Mouse (Mus musculus): ENCODE measurements at regions not wholly inside any gene's neighbourhood (a gene's known extent, or its start where the extent isn't known, plus 50 kb on each side); places are given as distances from the start of the nearest gene placed in this dataset.

GRCm38 (mm10) chr9:113040885-113041284 is 667.2 kb downstream of the Pdcd6ip start:
- no peak overlapping the region for H3K4me3 ChIP-seq (ENCODE audit: low read depth, low read length)
- no peaks in the 10 kb centered on the region for H3K36me3 ChIP-seq (ENCODE audit: control insufficient read depth, insufficient read depth, low read length, poor library complexity, severe bottlenecking)
- H3K9me3 ChIP-seq (replicated peaks; ENCODE audit: control insufficient read depth, insufficient read depth, low read length, poor library complexity, severe bottlenecking) = no peaks in the 10 kb centered on the region
- no peak for TF ChIP-seq CTCF (IDR thresholded peaks at IDR 0.05; ENCODE audit: low read depth, low read length)
- no peak for TF ChIP-seq EP300 (IDR thresholded peaks at IDR 0.05; ENCODE audit: insufficient read depth, low read depth, low read length)
- TF ChIP-seq POLR2A (IDR thresholded peaks at IDR 0.05; ENCODE audit: insufficient read depth, low read length) = no peak
- no peak overlapping the region for H3K27ac ChIP-seq (ENCODE audit: insufficient read depth, low read length)
- no peaks in the 10 kb centered on the region for H3K4me1 ChIP-seq (ENCODE audit: control insufficient read depth, insufficient read depth, low read length)
- no peak overlapping the region for H3K9ac ChIP-seq (ENCODE audit: low read depth, poor library complexity, severe bottlenecking)
- H3K27me3 ChIP-seq (ENCODE audit: control insufficient read depth, insufficient read depth, low read length, poor library complexity, severe bottlenecking) = no peaks in the 10 kb centered on the region

- no peak overlapping the region for H3K27ac ChIP-seq (ENCODE audit: insufficient read depth, low read length)
- H3K27me3 ChIP-seq (ENCODE audit: control insufficient read depth, insufficient read depth, low read length, poor library complexity, severe bottlenecking) = no peaks in the 10 kb centered on the region
- H3K9me3 ChIP-seq (replicated peaks; ENCODE audit: control insufficient read depth, insufficient read depth, low read length, poor library complexity, severe bottlenecking) = no peaks in the 10 kb centered on the region
- H3K4me3 ChIP-seq (ENCODE audit: low read depth, low read length) = no peak overlapping the region
- no peaks in the 10 kb centered on the region for H3K4me1 ChIP-seq (ENCODE audit: control insufficient read depth, insufficient read depth, low read length)
- no peak overlapping the region for H3K9ac ChIP-seq (ENCODE audit: low read depth, poor library complexity, severe bottlenecking)
- H3K36me3 ChIP-seq (ENCODE audit: control insufficient read depth, insufficient read depth, low read length, poor library complexity, severe bottlenecking) = no peaks in the 10 kb centered on the region
- no peak for TF ChIP-seq CTCF (IDR thresholded peaks at IDR 0.05; ENCODE audit: low read depth, low read length)
- no peak for TF ChIP-seq POLR2A (IDR thresholded peaks at IDR 0.05; ENCODE audit: insufficient read depth, low read length)
- TF ChIP-seq EP300 (IDR thresholded peaks at IDR 0.05; ENCODE audit: insufficient read depth, low read depth, low read length) = no peak
These were observed 674.1 kb downstream of the Pdcd6ip start for GRCm38 (mm10) chr9:113033996-113034395.

DNA sequence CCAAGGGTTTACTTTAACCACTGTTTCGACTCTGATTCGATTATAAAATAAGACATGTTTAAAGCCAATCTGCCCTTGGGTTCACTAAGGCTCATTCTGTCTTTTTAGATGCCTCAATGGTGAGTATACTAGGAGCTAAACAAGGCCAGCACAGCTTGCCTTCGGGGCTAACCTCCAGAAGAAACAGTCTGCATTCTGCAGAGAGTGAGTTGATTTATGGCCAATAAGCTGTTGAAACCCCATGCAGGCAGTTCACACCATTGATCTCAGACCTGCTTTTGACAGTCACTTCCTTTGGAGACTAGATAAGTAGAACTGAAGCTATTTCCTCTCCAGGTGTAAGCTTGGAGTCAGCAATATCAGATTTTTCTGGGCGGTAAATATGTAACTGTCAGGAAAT is 679.0 kb downstream of the Pdcd6ip start:
- TF ChIP-seq CTCF (IDR thresholded peaks at IDR 0.05; ENCODE audit: low read depth, low read length) (no peak), POLR2A (IDR thresholded peaks at IDR 0.05; ENCODE audit: insufficient read depth, low read length) (no peak), EP300 (IDR thresholded peaks at IDR 0.05; ENCODE audit: insufficient read depth, low read depth, low read length) (no peak)
- H3K27ac ChIP-seq (ENCODE audit: insufficient read depth, low read length) = no peak overlapping the region
- H3K9me3 ChIP-seq (replicated peaks; ENCODE audit: control insufficient read depth, insufficient read depth, low read length, poor library complexity, severe bottlenecking) = no peaks in the 10 kb centered on the region

DNA sequence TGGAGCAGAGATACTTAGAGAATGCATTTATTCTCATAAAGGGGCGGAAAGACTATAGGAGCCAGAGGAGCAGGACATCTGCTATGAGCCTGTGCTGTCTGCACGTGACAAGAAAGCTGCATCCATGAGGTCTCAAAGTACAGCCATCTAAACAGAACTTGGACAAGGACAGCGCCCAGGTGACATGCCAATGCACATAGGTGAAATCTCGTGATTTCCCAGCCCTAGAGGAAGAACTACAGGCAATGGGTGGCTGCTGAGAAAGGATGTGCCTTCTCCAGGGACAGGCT is 681.2 kb downstream of the Pdcd6ip start:
- no peak overlapping the region for H3K9ac ChIP-seq (ENCODE audit: low read depth, poor library complexity, severe bottlenecking)
- no peak overlapping the region for H3K27ac ChIP-seq (ENCODE audit: insufficient read depth, low read length)
- TF ChIP-seq CTCF (IDR thresholded peaks at IDR 0.05; ENCODE audit: low read depth, low read length) = no peak
- no peak for TF ChIP-seq EP300 (IDR thresholded peaks at IDR 0.05; ENCODE audit: insufficient read depth, low read depth, low read length)
- TF ChIP-seq POLR2A (IDR thresholded peaks at IDR 0.05; ENCODE audit: insufficient read depth, low read length) = no peak
- no peaks in the 10 kb centered on the region for H3K27me3 ChIP-seq (ENCODE audit: control insufficient read depth, insufficient read depth, low read length, poor library complexity, severe bottlenecking)
- H3K4me1 ChIP-seq (ENCODE audit: control insufficient read depth, insufficient read depth, low read length) = no peaks in the 10 kb centered on the region
- no peak overlapping the region for H3K4me3 ChIP-seq (ENCODE audit: low read depth, low read length)
- H3K9me3 ChIP-seq (replicated peaks; ENCODE audit: control insufficient read depth, insufficient read depth, low read length, poor library complexity, severe bottlenecking) = no peaks in the 10 kb centered on the region
- H3K36me3 ChIP-seq (ENCODE audit: control insufficient read depth, insufficient read depth, low read length, poor library complexity, severe bottlenecking) = no peaks in the 10 kb centered on the region

More for the DNA sequence above, 679.0 kb downstream of the Pdcd6ip start:
- Histone ChIP-seq H3K36me3 (ENCODE audit: control insufficient read depth, insufficient read depth, low read length, poor library complexity, severe bottlenecking) (no peaks in the 10 kb centered on the region), H3K9ac (ENCODE audit: low read depth, poor library complexity, severe bottlenecking) (no peak overlapping the region), H3K27me3 (ENCODE audit: control insufficient read depth, insufficient read depth, low read length, poor library complexity, severe bottlenecking) (no peaks in the 10 kb centered on the region), H3K4me1 (ENCODE audit: control insufficient read depth, insufficient read depth, low read length) (no peaks in the 10 kb centered on the region), H3K4me3 (ENCODE audit: low read depth, low read length) (no peak overlapping the region)

DNA sequence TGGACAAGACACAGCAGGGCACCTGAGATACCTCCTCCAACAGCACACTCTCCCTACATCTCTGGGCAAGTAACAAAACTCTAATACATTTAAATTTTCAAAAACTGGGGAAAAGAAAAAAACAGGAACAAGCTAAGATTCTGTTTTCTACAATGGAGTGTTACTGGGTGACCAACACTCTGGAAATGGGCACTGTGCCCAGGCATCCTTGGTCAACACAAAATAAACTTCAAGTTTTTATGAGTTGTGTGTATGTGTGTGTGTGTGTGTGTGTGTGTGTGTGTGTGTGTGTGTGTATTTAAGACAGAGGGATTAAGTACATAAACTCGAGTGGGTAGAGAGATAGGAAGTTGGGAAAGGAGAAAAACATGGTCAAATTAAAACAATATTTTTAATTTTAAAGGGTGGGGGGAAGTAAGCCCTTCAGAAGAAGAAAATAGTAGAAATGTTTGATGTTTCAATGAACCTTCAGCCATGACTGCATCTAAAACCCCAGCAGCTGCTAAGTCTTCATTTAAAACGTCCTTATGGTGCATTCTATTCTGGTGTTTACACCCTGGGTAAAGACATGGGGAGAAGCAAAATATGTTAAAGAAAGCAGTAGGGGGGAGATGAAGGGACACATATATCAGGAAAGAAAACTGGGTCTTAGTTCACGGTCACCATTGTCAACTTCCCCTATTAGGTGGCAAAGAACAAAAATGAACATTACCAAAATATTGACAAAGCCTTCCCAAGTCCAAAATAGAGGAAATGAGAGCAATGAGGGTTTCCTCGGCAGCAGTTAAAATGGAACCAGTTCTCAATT is 681.8 kb downstream of the Pdcd6ip start:
- H3K9me3 ChIP-seq (replicated peaks; ENCODE audit: control insufficient read depth, insufficient read depth, low read length, poor library complexity, severe bottlenecking) = no peaks in the 10 kb centered on the region
- no peaks in the 10 kb centered on the region for H3K36me3 ChIP-seq (ENCODE audit: control insufficient read depth, insufficient read depth, low read length, poor library complexity, severe bottlenecking)
- H3K9ac ChIP-seq (ENCODE audit: low read depth, poor library complexity, severe bottlenecking) = no peak overlapping the region
- no peaks in the 10 kb centered on the region for H3K4me1 ChIP-seq (ENCODE audit: control insufficient read depth, insufficient read depth, low read length)
- H3K4me3 ChIP-seq (ENCODE audit: low read depth, low read length) = no peak overlapping the region
- no peak for TF ChIP-seq EP300 (IDR thresholded peaks at IDR 0.05; ENCODE audit: insufficient read depth, low read depth, low read length)
- TF ChIP-seq POLR2A (IDR thresholded peaks at IDR 0.05; ENCODE audit: insufficient read depth, low read length) = no peak
- no peak for TF ChIP-seq CTCF (IDR thresholded peaks at IDR 0.05; ENCODE audit: low read depth, low read length)
- no peak overlapping the region for H3K27ac ChIP-seq (ENCODE audit: insufficient read depth, low read length)
- no peaks in the 10 kb centered on the region for H3K27me3 ChIP-seq (ENCODE audit: control insufficient read depth, insufficient read depth, low read length, poor library complexity, severe bottlenecking)

DNA sequence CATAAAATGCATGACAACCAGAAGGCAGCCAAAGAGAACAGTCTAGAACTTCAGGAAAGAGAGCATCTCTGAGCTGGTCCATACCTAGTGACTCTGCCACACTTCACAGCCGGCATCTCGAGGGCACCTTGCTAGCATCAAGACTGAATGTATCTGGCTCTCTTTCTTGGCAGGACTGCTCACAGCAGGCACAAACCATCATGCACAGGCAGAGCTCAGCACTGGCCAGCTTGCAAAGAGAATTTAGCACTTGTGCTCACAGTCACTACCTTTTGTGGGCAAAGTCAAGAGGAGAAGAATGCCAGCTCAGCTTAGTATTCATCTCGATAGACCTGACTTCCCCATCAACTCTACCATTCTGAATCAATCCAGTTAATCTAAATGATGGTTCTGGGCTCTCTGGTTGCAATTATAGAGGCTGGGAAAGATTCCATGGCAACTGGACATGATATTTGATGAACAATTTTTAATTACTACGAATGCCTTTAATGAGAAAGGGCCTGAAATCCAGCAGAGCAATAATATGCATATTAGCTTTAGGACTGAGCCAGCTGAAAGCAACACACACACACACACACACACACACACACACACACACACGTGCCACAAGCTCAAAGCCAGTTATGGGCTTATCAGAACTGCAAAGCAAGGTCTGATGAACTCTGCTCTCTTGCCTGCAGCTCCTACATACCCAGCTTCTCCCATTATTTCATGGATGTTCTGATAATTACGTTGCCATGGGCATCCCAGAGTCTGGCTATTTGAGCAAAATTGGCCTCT is 686.0 kb downstream of the Pdcd6ip start:
- Histone ChIP-seq H3K4me1 (ENCODE audit: control insufficient read depth, insufficient read depth, low read length) (no peaks in the 10 kb centered on the region), H3K9me3 (replicated peaks; ENCODE audit: control insufficient read depth, insufficient read depth, low read length, poor library complexity, severe bottlenecking) (no peaks in the 10 kb centered on the region), H3K36me3 (ENCODE audit: control insufficient read depth, insufficient read depth, low read length, poor library complexity, severe bottlenecking) (no peaks in the 10 kb centered on the region), H3K27ac (ENCODE audit: insufficient read depth, low read length) (no peak overlapping the region), H3K4me3 (ENCODE audit: low read depth, low read length) (no peak overlapping the region), H3K9ac (ENCODE audit: low read depth, poor library complexity, severe bottlenecking) (no peak overlapping the region), H3K27me3 (ENCODE audit: control insufficient read depth, insufficient read depth, low read length, poor library complexity, severe bottlenecking) (no peaks in the 10 kb centered on the region)
- TF ChIP-seq POLR2A (IDR thresholded peaks at IDR 0.05; ENCODE audit: insufficient read depth, low read length) = no peak
- TF ChIP-seq CTCF (IDR thresholded peaks at IDR 0.05; ENCODE audit: low read depth, low read length) = no peak
- TF ChIP-seq EP300 (IDR thresholded peaks at IDR 0.05; ENCODE audit: insufficient read depth, low read depth, low read length) = no peak

All from ES-Bruce4 (cell line).